Mouse (Mus musculus) forebrain, embryonic 16.5 days (tissue): ENCODE data around the gene Ptov1. TPM values are rescaled to one million over a fixed set of nuclear protein-coding genes. Genes with fewer than 3 reads are reported as not detected.

ENCODE experiments used
- ATAC-seq: fragments of 200-750 bp; cut with Nextera tagmentation; 2 replicates; pipeline ENCODE4 v1.8.0; 2017; ENCODE audit warnings: mild to moderate bottlenecking, moderate library complexity
- H3K27ac ChIP-seq: fragments of 300-500 bp; sonication (generic); 2 replicates; pipeline ENCODE4 v1.5.1; 2014; ENCODE audit warnings: low read length, control low read depth
- H3K27me3 ChIP-seq: fragments of 300-500 bp; sonication (generic); replicated peaks from 2 replicates; pipeline ENCODE4 v1.6.1; 2014; ENCODE audit warnings: low read length; ENCODE audit not compliant: control insufficient read depth, insufficient read depth
- H3K36me3 ChIP-seq: fragments of 300-500 bp; sonication (generic); 2 replicates; pipeline ENCODE4 v1.6.1; 2014; ENCODE audit not compliant: control insufficient read depth, insufficient read depth
- H3K4me1 ChIP-seq: fragments of 300-500 bp; sonication (generic); replicated peaks from 2 replicates; pipeline ENCODE4 v1.6.1; 2014; ENCODE audit warnings: low read length; ENCODE audit not compliant: control insufficient read depth, insufficient read depth
- H3K4me2 ChIP-seq: fragments of 300-500 bp; sonication (generic); 2 replicates; pipeline ENCODE4 v1.6.1; 2014; ENCODE audit warnings: mild to moderate bottlenecking, low read length, control low read depth
- H3K4me3 ChIP-seq: fragments of 300-500 bp; sonication (generic); replicated peaks from 2 replicates; pipeline ENCODE4 v1.5.1; 2014; ENCODE audit warnings: mild to moderate bottlenecking, low read length, control low read depth
- H3K9ac ChIP-seq: fragments of 300-500 bp; sonication (generic); replicated peaks from 2 replicates; pipeline ENCODE4 v1.6.1; 2014; ENCODE audit warnings: low read depth, low read length, control low read depth
- H3K9me3 ChIP-seq: fragments of 300-500 bp; sonication (generic); 2 replicates; pipeline ENCODE4 v1.6.1; 2016; ENCODE audit warnings: low read length; ENCODE audit not compliant: control insufficient read depth
- WGBS: fragments of 180-500 bp; shearing (Covaris S2); extraction: QIAGEN DNeasy Blood & Tissue Kit; methylation state at CpG from one replicate; pipeline ENCODE4 v1.1.7; 2014; 5-methylcytosine and 5-hydroxymethylcytosine counted together
- microRNA counts: library from miRNA; unstranded; fragments of <30 nt; microRNA quantifications from one replicate; lab custom pipeline; 2016
- microRNA-seq: library from miRNA; unstranded; fragments of <30 nt; microRNA quantifications from one replicate; pipeline ENCODE4, GENCODE M21; 2017
- polyA plus RNA-seq: library from polyadenylated mRNA; unstranded; fragments of >200 nt; fragmentation: Nextera tagmentation; extraction: Ambion mirVana; gene quantifications from 2 replicates; pipeline ENCODE4 v1.2.1, GENCODE M21; 2015

Gene Ptov1
- polyA plus RNA-seq, 1 experiment from 2014 or later: 582 TPM

GRCm38 (mm10) chr7:44815721-44816469, 53.7 kb downstream of the Ptov1 start, which contains the start of the genes Nup62 and Il4i1:
Nup62 (plus strand) TSS chr7:44816088.
Il4i1 (plus strand) TSS chr7:44816387.
- under 1% methylated on average over 62 of the region's 62 CpGs for WGBS
- Histone ChIP-seq H3K9me3 (no peaks in the 10 kb centered on the region), H3K27ac (peak within 1 kb of the TSS; percentile 89), H3K4me1 (peaks cover 42% of the 10 kb centered on the region), H3K36me3 (no peaks in the 10 kb centered on the region), H3K4me3 (peak within 1 kb of the TSS; percentile 88), H3K9ac (peak within 1 kb of the TSS; percentile 91), H3K4me2 (peak within 1 kb of the TSS; percentile 80), H3K27me3 (no peaks in the 10 kb centered on the region)
- ATAC-seq: peak; percentile 92

DNA sequence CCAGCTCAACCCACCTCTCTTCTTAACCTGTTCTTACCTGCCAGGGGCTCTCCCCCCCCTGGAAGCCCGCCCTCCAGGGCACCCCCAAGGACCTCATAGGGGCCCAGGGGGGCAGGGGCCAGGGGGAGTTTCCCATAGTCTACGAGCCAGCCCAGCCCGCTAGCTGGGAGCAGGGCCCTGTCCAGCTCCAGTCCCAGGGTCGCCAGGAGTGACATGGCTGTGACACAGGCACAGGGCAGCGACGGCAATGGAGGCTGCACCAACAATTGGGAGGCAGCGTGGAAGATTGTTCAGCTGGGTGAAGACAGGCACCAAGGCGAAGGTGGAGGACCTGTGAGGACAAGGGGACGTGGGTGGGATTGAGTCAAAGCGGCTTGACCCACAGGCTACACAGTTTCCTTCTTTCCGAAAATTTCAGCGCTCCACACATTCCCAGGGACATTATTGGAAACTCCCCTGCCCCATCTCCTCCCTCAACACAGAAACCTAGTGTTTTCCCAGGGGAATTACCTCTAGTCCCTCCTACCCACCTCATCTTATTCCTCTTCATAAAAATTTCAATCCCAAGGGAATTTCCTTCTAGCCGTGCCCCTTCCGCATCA, 54.5 kb downstream of the Ptov1 start:
- Histone ChIP-seq H3K27ac (peak overlapping the region; percentile 48), H3K36me3 (no peaks in the 10 kb centered on the region), H3K4me3 (peak overlapping the region; percentile 88), H3K4me1 (peaks cover 39% of the 10 kb centered on the region), H3K9me3 (no peaks in the 10 kb centered on the region), H3K9ac (peak overlapping the region; percentile 22), H3K4me2 (peak overlapping the region; percentile 51), H3K27me3 (no peaks in the 10 kb centered on the region)
- ATAC-seq: no peak
- WGBS: 21% methylated on average over 14 of the region's 14 CpGs

DNA sequence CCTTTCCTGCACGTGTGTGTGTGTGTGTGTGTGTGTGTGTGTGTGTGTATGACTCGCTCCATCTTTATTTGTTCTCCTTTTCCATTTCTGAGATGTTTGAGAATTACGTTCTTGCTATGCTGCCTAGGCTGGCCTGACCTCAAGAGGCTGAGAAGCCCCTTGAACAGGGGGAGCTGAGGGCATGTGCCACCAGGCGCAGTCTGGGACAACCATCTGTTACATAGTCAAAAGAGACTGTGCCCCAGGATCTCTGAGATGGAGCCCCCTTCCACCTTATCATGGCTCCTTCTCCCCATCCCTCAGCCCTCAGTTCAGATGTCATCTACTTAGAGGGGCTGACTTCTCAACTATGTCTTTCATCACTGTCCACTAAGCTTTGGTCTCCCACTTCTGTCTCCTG, 55.2 kb downstream of the Ptov1 start:
- no peak overlapping the region for H3K27ac ChIP-seq
- no peak overlapping the region for H3K9ac ChIP-seq
- no peaks in the 10 kb centered on the region for H3K9me3 ChIP-seq
- no peak overlapping the region for H3K4me2 ChIP-seq
- WGBS: 86% methylated on average over 4 of the region's 4 CpGs
- H3K4me1 ChIP-seq: peaks cover 33% of the 10 kb centered on the region
- H3K4me3 ChIP-seq: no peak overlapping the region
- no peak for ATAC-seq
- H3K27me3 ChIP-seq: no peaks in the 10 kb centered on the region
- no peaks in the 10 kb centered on the region for H3K36me3 ChIP-seq

DNA sequence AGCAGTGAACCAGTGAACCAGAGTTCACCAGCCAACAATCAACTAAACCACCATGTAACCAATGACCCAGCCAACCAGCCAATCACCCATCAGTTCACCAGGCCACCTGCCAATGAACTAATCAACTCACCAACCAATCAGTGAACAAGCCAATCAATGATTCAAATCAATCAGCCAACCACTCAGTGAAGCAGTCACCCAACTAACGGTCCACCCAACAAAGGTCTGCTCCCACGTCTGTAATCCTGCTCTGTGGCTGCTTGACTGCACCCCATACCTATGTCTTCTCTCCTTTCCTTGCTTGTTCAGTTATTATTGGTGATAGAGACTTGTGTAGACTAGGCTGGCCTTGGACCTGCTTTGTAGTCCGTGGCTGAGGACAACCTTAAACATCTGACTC, 55.6 kb downstream of the Ptov1 start:
- Histone ChIP-seq H3K4me1 (peaks cover 28% of the 10 kb centered on the region), H3K27ac (no peak overlapping the region), H3K36me3 (no peaks in the 10 kb centered on the region), H3K4me3 (no peak overlapping the region), H3K4me2 (no peak overlapping the region), H3K27me3 (no peaks in the 10 kb centered on the region), H3K9ac (no peak overlapping the region), H3K9me3 (no peaks in the 10 kb centered on the region)
- 87% methylated on average over 3 of the region's 3 CpGs for WGBS
- no peak for ATAC-seq

MicroRNA genes within 50 kb of the gene (microRNA counts, 519-probe panel; counts per million panel counts)
- not detected for microRNA mmu-miR-707 (lab: Ali Mortazavi, UCI)

Small RNA genes within 50 kb of the gene (microRNA-seq; reads per million reads assigned to microRNA genes)
- not detected for gene Mir707

Other genes starting within 250 kb of the Ptov1 start
- gene Myh14, start 198.9 kb downstream of the Ptov1 start, polyA plus RNA-seq: 1.6 and 1.7 TPM in 2 replicates
- gene Izumo2, start 161.0 kb downstream of the Ptov1 start, polyA plus RNA-seq: not detected in 2 replicates
- gene Vrk3, start 121.4 kb downstream of the Ptov1 start, polyA plus RNA-seq: 34.6 and 36.0 TPM in 2 replicates
- 1.1 and 1.8 TPM in 2 replicates for gene Zfp473, start 118.7 kb downstream of the Ptov1 start, polyA plus RNA-seq
- gene Nup62, start 53.7 kb downstream of the Ptov1 start, polyA plus RNA-seq: 53.9 and 56.1 TPM in 2 replicates
- 0.44 and 2.3 TPM in 2 replicates for gene Il4i1, start 53.4 kb downstream of the Ptov1 start, polyA plus RNA-seq
- 3.4 and 3.7 TPM in 2 replicates for gene Atf5, start 53.1 kb downstream of the Ptov1 start, polyA plus RNA-seq
- gene Akt1s1, start 20.8 kb downstream of the Ptov1 start, polyA plus RNA-seq: 103 and 110 TPM in 2 replicates
- 121 and 122 TPM in 2 replicates for gene Tbc1d17, start 20.7 kb downstream of the Ptov1 start, polyA plus RNA-seq
- 29.4 and 32.6 TPM in 2 replicates for gene Pnkp, start 12.6 kb downstream of the Ptov1 start, polyA plus RNA-seq
- gene Med25, start 22.9 kb upstream of the Ptov1 start, polyA plus RNA-seq: 158 and 166 TPM in 2 replicates
- 21.1 and 21.2 TPM in 2 replicates for gene Fuz, start 26.3 kb upstream of the Ptov1 start, polyA plus RNA-seq
- gene Ap2a1, start 59.7 kb upstream of the Ptov1 start, polyA plus RNA-seq: 111 and 113 TPM in 2 replicates
- gene Tsks, start 73.4 kb upstream of the Ptov1 start, polyA plus RNA-seq: 0.15 TPM in 1 of 2 replicates, not detected in the other
- 49.1 and 63.9 TPM in 2 replicates for gene Cpt1c, start 105.1 kb upstream of the Ptov1 start, polyA plus RNA-seq
- 646 and 707 TPM in 2 replicates for gene Prmt1, start 116.8 kb upstream of the Ptov1 start, polyA plus RNA-seq
- 56.2 and 60.6 TPM in 2 replicates for gene Irf3, start 127.9 kb upstream of the Ptov1 start, polyA plus RNA-seq
- 15.3 and 16.0 TPM in 2 replicates for gene Bcl2l12, start 128.9 kb upstream of the Ptov1 start, polyA plus RNA-seq
- gene Scaf1, start 146.6 kb upstream of the Ptov1 start, polyA plus RNA-seq: 42.1 and 44.3 TPM in 2 replicates
- 10.1 and 12.0 TPM in 2 replicates for gene Rras, start 148.2 kb upstream of the Ptov1 start, polyA plus RNA-seq
- gene Prr12, start 183.1 kb upstream of the Ptov1 start, polyA plus RNA-seq: 15.2 and 17.3 TPM in 2 replicates
- 60.8 and 65.7 TPM in 2 replicates for gene Nosip, start 192.6 kb upstream of the Ptov1 start, polyA plus RNA-seq
- 13.3 and 13.6 TPM in 2 replicates for gene Prrg2, start 192.9 kb upstream of the Ptov1 start, polyA plus RNA-seq
- gene Rcn3, start 222.4 kb upstream of the Ptov1 start, polyA plus RNA-seq: 50.8 and 66.2 TPM in 2 replicates
- gene Fcgrt, start 234.1 kb upstream of the Ptov1 start, polyA plus RNA-seq: 17.7 and 24.4 TPM in 2 replicates